Mouse (Mus musculus) liver, adult (tissue): ENCODE data around the gene Sh3pxd2a.

Source experiments
- GATA4 ChIP-seq: IDR thresholded peaks from 2 replicates; pipeline ENCODE4 v1.6.1; 2014; ENCODE audit warnings: mild to moderate bottlenecking, low read length; ENCODE audit not compliant: insufficient replicate concordance

Sh3pxd2a gene

DNA sequence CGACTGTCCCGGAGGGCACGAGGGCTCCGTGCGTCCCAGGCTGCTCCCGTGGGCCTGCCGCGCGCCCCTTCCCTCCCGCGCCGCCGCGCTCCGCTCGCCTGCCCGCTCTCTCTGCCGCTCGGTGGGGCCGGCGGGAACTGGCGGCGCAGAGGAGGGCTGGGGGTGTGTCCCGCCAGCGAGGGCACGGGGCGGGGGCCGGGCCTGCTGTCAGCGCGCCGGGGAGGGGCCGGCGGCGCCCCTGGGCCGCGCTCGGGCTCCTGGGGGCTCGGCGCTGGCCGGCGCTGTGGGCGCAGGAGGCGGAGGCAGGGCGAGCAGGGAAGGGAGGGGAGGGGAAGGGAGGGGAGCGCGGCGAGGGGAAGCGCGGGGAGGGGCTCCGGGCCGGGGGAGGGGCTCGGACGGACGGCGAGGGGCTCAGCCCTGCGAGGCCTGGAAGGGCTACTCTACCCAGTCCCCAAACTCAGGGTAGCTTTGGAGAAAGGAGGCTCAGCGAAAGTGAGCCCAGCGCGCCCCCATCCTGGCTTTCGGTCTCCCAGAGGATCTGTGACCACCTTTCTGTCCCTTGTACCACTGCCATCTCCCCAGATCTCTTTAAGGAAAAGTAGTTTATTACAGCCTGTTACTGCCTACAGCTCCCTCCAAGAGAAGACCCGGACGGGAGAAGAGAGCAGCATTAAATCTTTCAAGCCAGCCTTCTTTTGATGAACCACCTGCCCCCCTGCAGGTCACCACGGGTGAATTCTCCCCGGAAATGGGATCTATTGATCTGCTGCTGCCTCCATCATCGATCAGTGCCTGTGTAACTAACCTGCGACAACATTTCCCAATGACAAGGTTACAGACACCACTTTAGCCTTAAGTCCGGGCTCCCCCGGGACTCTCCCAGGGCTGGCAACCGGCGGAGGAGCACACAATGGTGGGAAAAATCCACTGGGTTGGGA lies at the start of gene Sh3pxd2a:
Sh3pxd2a (minus strand) TSS at position 98 of the 938 bp plus-strand sequence.
- TF ChIP-seq GATA4, result no peak

DNA sequence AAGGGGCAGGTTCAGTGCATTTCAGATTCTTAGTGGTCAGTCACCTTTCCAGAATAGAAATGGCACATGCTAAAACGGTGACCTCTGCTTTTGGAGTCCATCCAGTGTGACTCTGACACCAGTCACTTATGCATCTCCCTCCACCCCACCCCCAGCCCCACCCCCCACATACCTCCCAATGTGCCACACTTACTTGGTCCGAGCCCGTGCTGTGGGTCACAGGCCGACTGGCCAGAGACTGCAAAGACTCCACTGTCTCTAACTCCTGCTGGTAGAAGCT lies 49.4 kb upstream of the Sh3pxd2a start:
- no peak for TF ChIP-seq GATA4

- no peak for TF ChIP-seq GATA4
Observed at GRCm38 (mm10) chr19:47512794-47513617, 48.8 kb upstream of the Sh3pxd2a start.

DNA sequence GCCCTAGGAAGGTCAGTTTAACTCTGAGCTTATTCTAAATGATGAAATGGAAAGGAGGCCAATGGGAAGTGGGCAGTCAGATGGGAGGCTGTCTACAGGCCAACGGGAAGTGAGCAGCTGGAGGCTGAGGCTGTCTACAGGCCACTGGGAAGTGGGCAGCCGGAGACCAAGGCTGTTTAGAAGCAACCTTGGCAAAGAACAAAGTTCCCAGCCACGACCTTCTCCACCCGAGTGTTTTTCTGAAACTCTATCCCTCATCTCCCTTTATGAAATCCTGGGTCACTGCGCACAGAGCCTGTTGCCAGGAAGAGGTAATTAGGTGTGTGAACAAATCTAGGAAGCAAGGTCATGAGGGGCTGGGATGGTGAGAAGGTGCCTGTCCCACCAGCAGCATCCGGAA lies 47.8 kb upstream of the Sh3pxd2a start:
- no peak for TF ChIP-seq GATA4

- TF ChIP-seq GATA4, result no peak
Observed at GRCm38 (mm10) chr19:47511294-47511675, 47.1 kb upstream of the Sh3pxd2a start.

DNA sequence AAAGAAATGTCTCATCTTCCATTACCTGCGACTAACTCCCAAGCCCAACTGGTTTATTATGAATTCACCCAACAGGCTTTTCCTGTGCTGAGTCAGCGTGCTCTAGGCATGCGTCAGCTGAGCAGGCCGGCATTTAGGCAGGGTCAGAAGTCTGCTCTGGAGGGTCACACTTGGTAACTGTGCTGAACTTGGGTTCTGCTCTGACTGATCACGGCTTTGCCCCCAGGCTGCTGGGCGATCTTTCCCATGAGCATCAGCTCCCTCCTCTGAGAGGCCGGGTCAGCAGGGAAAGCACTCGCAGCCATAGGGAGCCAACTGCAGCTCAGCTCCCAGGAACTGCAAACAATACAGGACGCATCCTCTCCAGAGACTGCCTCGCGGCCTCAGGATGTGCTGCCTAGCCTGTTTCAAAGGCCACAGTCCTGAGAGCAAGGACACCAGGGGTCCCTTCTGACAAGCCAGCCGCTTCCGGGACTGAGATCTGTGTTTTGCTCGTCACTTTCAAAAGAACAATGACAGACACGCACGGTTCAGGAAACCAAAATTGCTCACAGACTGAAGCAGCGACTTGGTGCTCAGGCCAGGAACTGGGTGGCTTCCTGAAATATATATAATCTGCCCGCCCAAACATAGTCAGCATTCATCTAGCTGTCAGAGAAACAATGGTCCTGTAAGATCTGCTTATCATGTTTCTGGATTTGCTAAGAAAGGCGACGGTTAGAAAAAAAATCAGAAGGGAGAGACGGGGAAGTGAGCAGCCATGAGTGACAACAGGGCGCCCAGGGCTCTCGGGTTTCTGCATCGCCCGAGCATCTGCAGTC lies 46.5 kb upstream of the Sh3pxd2a start:
- peak; percentile 82; the same call in 1 of the 2 replicates for TF ChIP-seq GATA4

GRCm38 (mm10) chr19:47510135-47510472 lies 45.9 kb upstream of the Sh3pxd2a start:
- TF ChIP-seq GATA4, result peak; percentile 7; the same call in 1 of the 2 replicates

- TF ChIP-seq GATA4, result no peak
Observed at GRCm38 (mm10) chr19:47508771-47509281, 44.6 kb upstream of the Sh3pxd2a start.

DNA sequence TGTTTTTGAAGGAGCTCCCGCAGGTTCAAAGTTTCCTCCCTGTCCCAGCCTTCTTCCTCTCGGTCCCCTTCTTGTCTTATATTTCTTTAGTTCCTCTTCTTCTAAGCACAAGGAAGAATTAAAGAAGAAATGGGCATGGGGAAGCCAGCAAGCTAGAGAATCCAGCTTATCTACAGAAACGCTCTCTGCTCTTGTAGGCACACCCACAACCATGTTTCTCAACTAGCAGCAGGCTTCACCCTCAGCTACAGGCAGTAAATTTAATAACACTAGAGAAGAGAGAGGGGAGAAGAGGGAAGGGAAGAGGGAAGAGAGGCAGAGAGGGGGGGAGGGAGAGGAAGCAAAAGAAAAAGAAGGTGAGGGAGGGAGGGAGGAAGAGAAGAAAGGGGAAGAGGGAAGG lies 44.0 kb upstream of the Sh3pxd2a start:
- no peak for TF ChIP-seq GATA4

DNA sequence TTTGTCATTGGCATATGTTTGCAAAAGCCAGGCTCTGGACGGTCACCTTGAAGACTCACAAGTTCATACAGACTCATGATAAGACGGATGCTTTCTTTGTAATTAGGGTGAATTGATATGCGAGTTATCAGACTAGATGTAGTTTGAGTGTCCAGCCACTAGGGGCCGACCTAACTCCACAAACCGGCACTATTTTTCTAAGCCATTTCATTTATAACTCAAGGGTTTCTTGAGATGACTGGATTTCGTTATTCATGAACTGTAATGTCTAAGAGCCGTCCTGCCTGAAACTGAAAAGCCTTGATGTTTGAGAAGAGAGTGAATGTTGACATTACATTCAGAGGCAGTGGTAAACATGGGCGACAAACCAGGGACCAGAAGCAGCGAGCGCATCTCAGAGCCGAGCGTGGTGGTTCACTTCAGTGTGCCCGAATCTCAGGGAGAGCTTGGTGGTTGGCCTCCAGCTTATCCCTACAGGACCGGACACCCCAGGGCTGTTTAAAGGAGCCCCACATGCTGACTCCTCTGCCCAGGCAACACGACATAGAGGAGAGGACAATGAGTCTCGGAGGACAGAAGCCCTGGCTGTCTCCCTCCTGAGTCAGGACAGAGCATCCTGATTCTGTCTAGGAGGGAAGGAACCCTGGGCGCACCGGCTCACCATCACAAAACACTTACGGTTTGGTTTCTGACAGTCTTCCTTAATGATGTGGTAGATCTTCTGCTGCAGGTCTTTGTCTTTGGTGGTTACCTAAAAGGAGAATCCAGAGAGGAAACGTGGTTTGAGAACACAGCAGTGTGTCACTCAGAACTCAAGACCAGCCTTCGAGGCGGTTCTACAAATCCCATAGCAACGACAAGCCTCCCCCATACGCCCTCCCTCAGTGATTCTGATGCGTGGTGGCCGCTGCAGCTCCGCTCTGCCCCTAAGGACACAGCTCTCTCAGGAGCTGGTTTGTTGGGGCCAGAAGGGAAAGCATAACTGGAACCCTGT lies 43.2 kb upstream of the Sh3pxd2a start:
- no peak for TF ChIP-seq GATA4

DNA sequence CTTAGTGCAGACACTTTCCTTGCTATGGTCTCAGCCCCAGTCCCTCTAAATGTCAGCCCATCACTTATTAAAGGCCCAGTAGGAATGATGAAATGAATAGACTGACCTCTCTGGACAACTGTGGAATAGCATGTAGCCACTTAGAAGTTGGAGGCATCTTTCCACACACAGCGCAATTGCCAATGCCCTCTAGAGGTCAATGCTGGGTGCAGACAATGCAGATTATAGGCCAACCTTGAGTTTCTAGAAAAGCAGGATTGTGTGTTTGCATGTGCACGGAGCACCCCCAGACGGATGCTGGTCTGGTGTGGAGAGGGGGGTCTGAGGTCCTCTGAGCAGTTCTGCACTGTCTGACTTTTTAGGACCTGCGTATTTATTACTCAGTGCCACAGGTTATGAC lies 39.4 kb upstream of the Sh3pxd2a start:
- no peak for TF ChIP-seq GATA4

- no peak for TF ChIP-seq GATA4
Observed at GRCm38 (mm10) chr19:47502563-47502962, 38.4 kb upstream of the Sh3pxd2a start.

- no peak for TF ChIP-seq GATA4
Observed at GRCm38 (mm10) chr19:47500389-47501011, 36.3 kb upstream of the Sh3pxd2a start.

DNA sequence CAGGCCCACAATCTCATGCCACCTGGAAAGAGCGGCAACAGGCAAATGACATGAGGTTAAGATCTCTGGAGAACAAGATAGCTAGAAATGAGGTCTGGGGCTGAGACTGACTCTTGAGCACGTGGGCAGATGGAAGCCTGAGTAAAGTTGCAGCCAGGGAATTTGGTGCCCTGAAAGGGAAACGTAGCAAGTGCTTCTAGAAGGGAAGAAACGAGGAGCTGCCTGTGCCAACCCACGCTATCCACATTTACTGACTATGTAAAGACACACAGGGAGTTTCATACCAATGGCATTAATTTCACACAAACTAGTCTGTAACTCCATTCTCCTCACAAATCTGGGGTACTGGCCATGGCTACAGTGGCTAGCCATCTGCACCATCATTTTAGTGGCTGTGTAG lies 35.6 kb upstream of the Sh3pxd2a start:
- no peak for TF ChIP-seq GATA4

DNA sequence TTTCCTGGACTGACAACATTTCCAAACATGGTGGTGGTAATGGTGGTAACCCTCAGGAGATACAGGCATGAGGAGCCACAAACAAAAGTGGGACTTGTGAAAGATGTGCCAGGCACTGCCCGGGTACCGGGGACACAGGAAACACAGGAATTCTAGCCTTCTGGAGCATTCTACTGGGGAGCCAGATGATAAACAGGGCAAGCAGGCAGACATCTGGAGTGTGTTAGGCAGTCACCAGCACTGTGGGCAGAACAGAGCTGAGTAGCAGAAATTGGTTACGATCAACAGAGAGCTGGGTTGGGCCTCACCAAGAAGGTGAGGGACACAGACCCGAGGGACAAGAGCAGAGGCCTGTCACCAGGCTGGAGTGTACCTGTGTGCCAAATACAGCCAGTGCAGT lies 34.7 kb upstream of the Sh3pxd2a start:
- no peak for TF ChIP-seq GATA4
